Mouse (Mus musculus): Measurements from ENCODE around the gene Dnaaf3. TPM values are rescaled to one million over a fixed set of nuclear protein-coding genes. Genes with fewer than 3 reads are reported as not detected.
A peak's percentile ranks its signal among the peaks of the same experiment; 100 is the strongest.

The Dnaaf3 gene
- polyA plus RNA-seq, 1 experiment from 2014 or later, result 0.95 TPM

DNA sequence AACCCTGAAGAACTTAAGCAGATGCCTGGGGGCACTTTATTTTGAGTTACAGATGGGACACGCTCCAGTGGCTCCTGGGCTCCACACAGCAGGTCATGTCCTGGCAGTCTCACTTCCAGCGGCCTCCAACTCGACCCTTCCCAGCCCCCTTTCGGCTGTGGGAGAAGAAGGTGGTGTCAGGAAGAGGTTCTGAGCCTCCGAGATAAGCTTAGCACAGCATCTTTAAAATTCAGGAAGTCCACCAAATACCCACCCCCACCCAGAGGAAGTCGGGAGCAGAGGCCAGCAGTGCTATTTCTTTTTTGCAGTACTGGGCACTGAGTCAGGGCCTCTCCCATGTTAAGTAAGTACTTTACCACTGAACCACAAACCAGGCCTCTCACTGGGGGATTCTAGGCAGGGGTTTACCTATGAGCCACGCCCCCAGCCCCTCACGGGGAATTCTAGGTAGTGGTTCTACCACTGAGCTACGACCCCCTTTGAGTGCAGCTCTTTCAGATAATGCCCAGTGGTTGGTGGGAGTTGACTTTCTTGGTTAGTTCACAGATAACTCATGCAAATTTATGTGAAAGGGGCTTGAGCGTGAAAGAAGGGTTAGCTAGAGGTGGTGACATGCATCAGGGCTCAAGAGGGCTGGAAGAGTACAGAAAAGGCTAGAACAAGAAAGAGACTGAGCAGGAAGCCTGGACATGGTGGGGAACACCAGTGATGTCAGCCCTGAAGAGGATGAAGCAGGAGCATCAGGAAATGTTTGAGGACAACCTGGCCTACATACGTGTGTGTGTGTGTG is 27.4 kb downstream of the Dnaaf3 start:
- Histone ChIP-seq H3K9me3 (no peaks in the 10 kb centered on the region), H3K4me1 (peaks cover 47% of the 10 kb centered on the region), H3K36me3 (peaks cover 20% of the 10 kb centered on the region), H3K4me3 (no peak overlapping the region), H3K27ac (replicated peaks) (peak overlapping the region; percentile 58), H3K27me3 (replicated peaks) (no peaks in the 10 kb centered on the region), H3K9ac (no peak overlapping the region), H3K4me2 (no peak overlapping the region)
- ATAC-seq (ENCODE audit: extremely low read depth, insufficient number of reproducible peaks, low FRiP score, low TSS enrichment), result no peak
- 41% methylated on average over 11 of the region's 11 CpGs for WGBS

DNA sequence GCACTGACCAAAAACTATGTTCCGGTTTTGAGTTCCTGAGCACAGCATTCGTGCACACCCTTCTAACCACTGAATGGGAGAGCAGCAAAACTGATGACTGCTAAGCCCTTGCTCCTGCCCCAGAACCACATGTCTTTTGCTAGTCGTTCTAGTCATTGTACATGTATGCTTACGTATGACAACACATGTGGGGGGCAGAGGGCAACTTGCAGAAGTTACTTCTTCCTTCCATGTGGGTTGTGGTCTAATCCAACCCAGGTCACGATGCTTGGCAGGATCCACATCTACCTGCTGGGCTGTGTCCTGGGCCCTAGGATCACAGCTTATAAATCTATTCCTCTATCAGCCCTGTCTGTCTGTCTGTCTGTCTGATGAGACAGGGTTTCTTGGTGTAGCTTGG is 28.4 kb downstream of the Dnaaf3 start:
- Histone ChIP-seq H3K4me2 (no peak overlapping the region), H3K27me3 (replicated peaks) (no peaks in the 10 kb centered on the region), H3K27ac (replicated peaks) (peak overlapping the region; percentile 58), H3K4me1 (peaks cover 48% of the 10 kb centered on the region), H3K36me3 (peaks cover 16% of the 10 kb centered on the region), H3K9me3 (no peaks in the 10 kb centered on the region), H3K9ac (no peak overlapping the region), H3K4me3 (no peak overlapping the region)
- 73% methylated on average over 5 of the region's 5 CpGs for WGBS
- ATAC-seq (ENCODE audit: extremely low read depth, insufficient number of reproducible peaks, low FRiP score, low TSS enrichment), result no peak

DNA sequence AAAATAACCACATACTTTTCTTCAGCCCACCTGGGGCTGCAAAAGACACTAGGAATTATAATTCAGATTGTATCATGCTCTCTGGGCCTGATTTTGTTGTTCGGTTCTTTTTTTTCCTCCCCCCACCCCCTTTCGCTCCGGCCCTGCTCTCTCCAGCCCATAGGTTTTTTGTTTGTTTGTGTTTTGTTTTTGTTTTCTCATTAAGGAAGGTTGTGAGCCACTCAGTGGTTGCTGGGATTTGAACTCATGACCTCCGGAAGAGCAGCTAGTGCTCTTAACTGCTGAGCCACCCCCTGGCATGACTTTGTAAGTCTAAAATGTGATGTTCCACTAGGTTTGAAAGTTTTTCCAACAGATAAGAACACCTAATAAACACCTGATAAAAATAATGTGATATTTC is 29.2 kb downstream of the Dnaaf3 start:
- no peak for ATAC-seq (ENCODE audit: extremely low read depth, insufficient number of reproducible peaks, low FRiP score, low TSS enrichment)
- peaks cover 14% of the 10 kb centered on the region for H3K36me3 ChIP-seq
- H3K4me2 ChIP-seq, result peak overlapping the region; percentile 94; the same call in 1 of the 2 replicates
- H3K27ac ChIP-seq (replicated peaks), result peak overlapping the region; percentile 85; the same call in 1 of the 2 replicates
- H3K9me3 ChIP-seq, result no peaks in the 10 kb centered on the region
- H3K4me3 ChIP-seq, result no peak overlapping the region
- 71% methylated on average over 4 of the region's 4 CpGs for WGBS
- no peaks in the 10 kb centered on the region for H3K27me3 ChIP-seq (replicated peaks)
- H3K9ac ChIP-seq, result no peak overlapping the region
- H3K4me1 ChIP-seq, result peaks cover 48% of the 10 kb centered on the region

- Histone ChIP-seq H3K4me3 (peak overlapping the region; percentile 90), H3K9ac (peak overlapping the region; percentile 98), H3K36me3 (peaks cover 14% of the 10 kb centered on the region), H3K4me2 (peak overlapping the region; percentile 94), H3K4me1 (peaks cover 54% of the 10 kb centered on the region), H3K27me3 (replicated peaks) (no peaks in the 10 kb centered on the region), H3K27ac (replicated peaks) (peak overlapping the region; percentile 85), H3K9me3 (no peaks in the 10 kb centered on the region)
- WGBS, result 7% methylated on average over 14 of the region's 14 CpGs
- ATAC-seq (ENCODE audit: extremely low read depth, insufficient number of reproducible peaks, low FRiP score, low TSS enrichment), result no peak
Observed at GRCm38 (mm10) chr7:4502421-4503090, 29.7 kb downstream of the Dnaaf3 start.

DNA sequence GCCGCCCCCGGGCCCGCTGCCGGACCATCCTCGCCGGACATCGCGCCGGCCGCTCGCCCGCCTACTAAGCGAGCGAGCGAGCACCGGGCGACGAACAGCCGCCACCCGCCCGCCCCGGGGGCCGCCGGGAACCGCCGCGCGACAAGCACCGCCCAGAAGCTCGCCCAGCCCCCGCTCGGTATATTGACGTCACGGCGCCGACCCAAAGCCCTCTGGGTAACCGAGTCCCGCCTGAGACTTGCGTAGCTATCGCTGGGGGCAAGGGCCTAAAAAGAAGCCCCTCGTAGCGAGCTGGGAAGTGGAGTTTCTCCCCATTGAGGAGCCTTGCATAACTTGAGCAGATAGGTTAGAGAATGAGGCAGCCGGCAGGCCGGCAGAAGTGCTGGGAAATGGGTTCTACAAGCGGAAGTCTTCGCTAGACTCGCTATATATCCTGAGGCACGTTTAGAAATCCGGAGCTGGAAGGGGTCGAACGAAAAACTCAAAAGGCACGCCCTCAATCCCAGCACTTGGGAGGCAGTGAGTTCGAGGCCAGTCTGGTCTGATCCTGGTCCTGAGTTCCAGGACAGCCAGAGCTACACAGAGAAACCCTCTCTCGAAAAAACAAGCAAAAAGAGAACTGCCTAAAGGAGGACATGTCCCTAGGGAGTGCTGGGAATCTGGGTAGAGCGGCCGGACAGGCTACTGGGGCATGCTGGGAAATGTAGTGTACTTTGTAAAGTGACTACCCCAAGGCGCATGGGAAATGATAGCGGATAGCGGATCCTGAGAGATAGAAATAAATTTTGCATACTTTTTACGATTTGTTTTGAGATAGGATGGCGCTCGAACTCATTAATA is 30.5 kb downstream of the Dnaaf3 start, which contains the start of gene Ppp1r12c:
TSS of gene Ppp1r12c (minus strand) at position 123 of the 840 bp plus-strand sequence.
- Histone ChIP-seq H3K4me2 (peak within 1 kb of the TSS; percentile 94), H3K4me1 (peaks cover 60% of the 10 kb centered on the region), H3K27me3 (replicated peaks) (no peaks in the 10 kb centered on the region), H3K9me3 (no peaks in the 10 kb centered on the region), H3K36me3 (peaks cover 19% of the 10 kb centered on the region), H3K27ac (replicated peaks) (peak within 1 kb of the TSS; percentile 85), H3K4me3 (peak within 1 kb of the TSS; percentile 90), H3K9ac (peak within 1 kb of the TSS; percentile 98)
- ATAC-seq (ENCODE audit: extremely low read depth, insufficient number of reproducible peaks, low FRiP score, low TSS enrichment), result peak; percentile 88
- under 1% methylated on average over 62 of the region's 62 CpGs for WGBS

DNA sequence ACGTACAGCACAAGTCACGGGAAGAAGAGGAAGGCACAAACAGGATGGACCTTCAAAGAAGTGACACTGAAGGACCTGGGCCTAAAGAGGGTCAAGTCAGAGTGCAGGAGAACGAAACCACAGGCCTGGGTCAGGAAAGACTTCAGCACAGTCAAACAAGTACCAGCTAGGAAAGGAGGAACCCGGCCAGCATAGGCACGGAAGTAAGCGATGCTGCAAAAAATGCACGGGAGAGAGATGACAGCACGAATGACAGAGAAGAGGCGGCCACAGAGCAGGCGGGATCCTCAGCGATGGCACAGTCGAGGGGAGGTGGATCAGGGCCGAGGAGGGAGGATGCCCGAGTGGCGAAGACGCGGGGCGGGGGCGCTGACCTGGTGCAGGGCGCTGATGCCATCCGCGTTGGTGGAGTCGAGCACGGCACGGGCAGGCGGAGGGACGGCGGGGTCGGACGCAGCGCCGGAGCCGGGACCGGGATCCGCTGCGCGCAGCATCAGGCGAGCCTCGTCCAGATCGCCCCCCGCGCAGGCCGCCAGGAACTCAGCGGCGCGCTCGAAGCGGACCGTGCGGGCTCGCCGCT is 31.3 kb downstream of the Dnaaf3 start:
- H3K4me1 ChIP-seq, result peaks cover 60% of the 10 kb centered on the region
- H3K27me3 ChIP-seq (replicated peaks), result no peaks in the 10 kb centered on the region
- H3K36me3 ChIP-seq, result peaks cover 22% of the 10 kb centered on the region
- peak overlapping the region; percentile 98 for H3K9ac ChIP-seq
- ATAC-seq (ENCODE audit: extremely low read depth, insufficient number of reproducible peaks, low FRiP score, low TSS enrichment), result peak; percentile 19
- no peaks in the 10 kb centered on the region for H3K9me3 ChIP-seq
- H3K4me2 ChIP-seq, result peak overlapping the region; percentile 94
- peak overlapping the region; percentile 85 for H3K27ac ChIP-seq (replicated peaks)
- H3K4me3 ChIP-seq, result peak overlapping the region; percentile 90
- under 1% methylated on average over 46 of the region's 52 CpGs for WGBS

DNA sequence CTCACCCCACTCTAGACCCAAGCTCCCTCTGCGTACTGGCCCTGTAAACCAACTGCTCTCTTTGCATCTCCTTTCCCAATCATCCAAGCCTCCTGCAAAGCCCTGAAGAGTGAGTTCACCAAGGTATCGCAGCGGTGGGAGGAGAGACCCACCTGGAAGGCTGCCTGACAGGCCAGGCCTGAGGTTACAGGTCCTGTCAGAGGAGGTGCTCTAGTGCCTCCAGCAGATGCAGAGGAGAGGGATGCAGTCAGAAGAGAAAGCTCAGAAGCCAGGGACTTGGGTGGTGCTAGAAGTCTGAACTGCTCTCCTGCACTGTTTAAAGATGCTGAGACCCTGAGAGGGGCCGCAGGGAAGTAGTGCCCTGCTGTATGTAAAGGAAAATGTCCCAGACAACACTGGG is 33.2 kb downstream of the Dnaaf3 start:
- peaks cover 38% of the 10 kb centered on the region for H3K36me3 ChIP-seq
- H3K4me2 ChIP-seq, result peak overlapping the region; percentile 94
- ATAC-seq (ENCODE audit: extremely low read depth, insufficient number of reproducible peaks, low FRiP score, low TSS enrichment), result no peak
- H3K9ac ChIP-seq, result peak overlapping the region; percentile 98
- H3K27me3 ChIP-seq (replicated peaks), result no peaks in the 10 kb centered on the region
- H3K9me3 ChIP-seq, result no peaks in the 10 kb centered on the region
- 69% methylated on average over 4 of the region's 4 CpGs for WGBS
- H3K27ac ChIP-seq (replicated peaks), result peak overlapping the region; percentile 66
- peak overlapping the region; percentile 90 for H3K4me3 ChIP-seq
- peaks cover 52% of the 10 kb centered on the region for H3K4me1 ChIP-seq

DNA sequence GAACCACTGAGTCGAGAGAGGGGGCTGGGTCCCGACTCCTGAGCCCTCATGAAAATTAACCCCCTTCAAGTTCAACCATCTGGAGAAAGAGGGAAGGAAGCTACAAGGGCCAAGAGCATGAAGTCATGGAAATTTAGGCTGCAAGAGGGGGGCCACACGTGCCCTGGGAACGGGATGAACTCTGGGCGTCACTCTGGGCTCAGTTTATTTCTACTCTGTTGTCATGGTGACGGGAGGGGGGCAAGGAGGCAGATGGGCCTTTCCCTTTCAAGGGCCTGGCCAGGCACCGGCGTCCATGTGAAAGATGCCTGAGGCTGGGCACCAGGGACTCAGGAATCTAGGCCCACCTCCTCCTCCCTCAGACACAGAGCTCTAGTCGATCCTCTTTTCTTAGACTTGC is 34.0 kb downstream of the Dnaaf3 start:
- ATAC-seq (ENCODE audit: extremely low read depth, insufficient number of reproducible peaks, low FRiP score, low TSS enrichment), result no peak
- Histone ChIP-seq H3K27ac (replicated peaks) (peak overlapping the region; percentile 66), H3K4me2 (peak overlapping the region; percentile 94), H3K4me1 (peaks cover 55% of the 10 kb centered on the region), H3K4me3 (peak overlapping the region; percentile 90), H3K27me3 (replicated peaks) (no peaks in the 10 kb centered on the region), H3K9ac (peak overlapping the region; percentile 98), H3K9me3 (no peaks in the 10 kb centered on the region), H3K36me3 (peaks cover 45% of the 10 kb centered on the region)
- 17% methylated on average over 9 of the region's 9 CpGs for WGBS

DNA sequence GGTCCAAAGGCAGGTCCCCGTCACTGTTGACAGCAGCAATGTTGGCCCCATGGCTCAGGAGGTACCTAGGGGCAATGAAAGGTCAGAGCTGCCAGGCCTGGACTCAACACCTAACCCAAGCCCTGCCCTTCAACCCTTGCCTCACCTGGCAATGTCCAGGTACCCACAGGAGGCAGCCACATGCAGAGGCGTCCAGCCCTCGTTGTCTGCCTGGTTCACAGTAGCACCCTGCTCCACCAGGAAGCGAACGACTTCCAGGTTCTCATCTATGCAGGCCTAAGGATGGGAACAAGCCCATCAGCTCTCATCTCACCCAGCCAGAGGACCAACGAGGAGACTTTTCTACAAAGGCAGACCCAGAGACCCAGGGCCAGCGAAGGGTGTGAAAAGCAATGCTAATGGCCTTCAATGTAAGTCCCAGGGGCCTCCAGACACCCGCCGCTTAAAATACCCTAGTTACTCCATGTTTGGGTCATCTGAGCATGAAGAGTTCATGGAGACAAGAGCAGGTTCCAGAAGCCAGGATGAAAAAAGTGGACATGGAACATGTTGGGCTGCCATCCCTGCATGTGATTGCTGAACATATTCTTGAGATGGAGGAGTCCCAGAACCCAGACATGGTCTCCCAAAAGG is 34.9 kb downstream of the Dnaaf3 start:
- no peak for ATAC-seq (ENCODE audit: extremely low read depth, insufficient number of reproducible peaks, low FRiP score, low TSS enrichment)
- Histone ChIP-seq H3K27ac (replicated peaks) (peak overlapping the region; percentile 66; the same call in 1 of the 2 replicates), H3K4me1 (peaks cover 58% of the 10 kb centered on the region), H3K36me3 (peaks cover 54% of the 10 kb centered on the region), H3K4me3 (no peak overlapping the region), H3K27me3 (replicated peaks) (no peaks in the 10 kb centered on the region), H3K9me3 (no peaks in the 10 kb centered on the region), H3K4me2 (0 out of 2 replicates have a peak overlapping the region, but pooled peaks have one; percentile 94), H3K9ac (peak overlapping the region; percentile 98; the same call in 1 of the 2 replicates)
- 82% methylated on average over 9 of the region's 9 CpGs for WGBS

DNA sequence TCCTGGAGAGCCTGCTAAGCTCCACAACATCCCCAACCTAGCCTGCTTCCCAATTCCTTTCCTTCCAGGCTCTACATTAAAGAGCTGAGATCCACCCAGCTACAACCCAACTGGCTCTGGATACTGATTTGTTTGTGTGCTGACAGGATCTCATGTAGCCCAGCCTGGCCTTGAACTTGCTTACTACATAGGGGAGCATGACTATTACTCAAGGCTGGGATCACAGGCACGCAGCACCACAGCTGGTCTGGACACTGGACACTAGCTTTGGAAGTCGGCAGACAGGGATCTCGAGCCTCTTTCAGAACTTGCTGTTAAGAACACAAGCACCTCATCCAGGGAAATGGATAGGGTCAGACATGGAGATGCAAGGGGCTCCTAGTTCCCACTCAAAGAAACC is 35.8 kb downstream of the Dnaaf3 start:
- peaks cover 63% of the 10 kb centered on the region for H3K4me1 ChIP-seq
- peaks cover 63% of the 10 kb centered on the region for H3K36me3 ChIP-seq
- H3K27me3 ChIP-seq (replicated peaks), result no peaks in the 10 kb centered on the region
- no peak for ATAC-seq (ENCODE audit: extremely low read depth, insufficient number of reproducible peaks, low FRiP score, low TSS enrichment)
- WGBS, result 93% methylated on average over 3 of the region's 3 CpGs
- no peak overlapping the region for H3K9ac ChIP-seq
- no peak overlapping the region for H3K4me3 ChIP-seq
- no peaks in the 10 kb centered on the region for H3K9me3 ChIP-seq
- no peak overlapping the region for H3K4me2 ChIP-seq
- no peak overlapping the region for H3K27ac ChIP-seq (replicated peaks)

Measured in heart, embryonic 13.5 days (tissue).